Mouse (Mus musculus) heart, postnatal 0 days (tissue): ENCODE data around the gene Kctd10. TPM values are rescaled to one million over a fixed set of nuclear protein-coding genes. Genes with fewer than 3 reads are reported as not detected.

Source experiments
- ATAC-seq: fragments of 200-750 bp; cut with Nextera tagmentation; 2 replicates; pipeline ENCODE4 v1.8.0; 2017; ENCODE audit warnings: low read depth, moderate number of reproducible peaks, moderate library complexity; ENCODE audit not compliant: insufficient read depth
- DNase-seq: peaks from one replicate; pipeline ENCODE4 v3.0.0-alpha.2; 2016; ENCODE audit warnings: low spot score
- H3K27ac ChIP-seq: fragments of 300-500 bp; sonication (generic); 2 replicates; pipeline ENCODE4 v1.5.1; 2014; ENCODE audit warnings: low read depth, mild to moderate bottlenecking
- H3K27me3 ChIP-seq: fragments of 300-500 bp; sonication (generic); 2 replicates; pipeline ENCODE4 v1.6.1; 2014; ENCODE audit warnings: low read length, mixed read lengths; ENCODE audit not compliant: control insufficient read depth, insufficient read depth
- H3K36me3 ChIP-seq: fragments of 300-500 bp; sonication (generic); replicated peaks from 2 replicates; pipeline ENCODE4 v1.6.1; 2014; ENCODE audit warnings: low read length, mixed read lengths; ENCODE audit not compliant: control insufficient read depth, insufficient read depth
- H3K4me1 ChIP-seq: fragments of 300-500 bp; sonication (generic); 2 replicates; pipeline ENCODE4 v1.6.1; 2014; ENCODE audit warnings: antibody characterized with exemption; ENCODE audit not compliant: control insufficient read depth, insufficient read depth
- H3K4me2 ChIP-seq: fragments of 300-500 bp; sonication (generic); 2 replicates; pipeline ENCODE4 v1.6.1; 2014; ENCODE audit warnings: low read depth, mild to moderate bottlenecking, low read length, moderate library complexity
- H3K4me3 ChIP-seq: fragments of 300-500 bp; sonication (generic); 2 replicates; pipeline ENCODE4 v1.5.1; 2014; ENCODE audit warnings: low read depth, low read length
- H3K9ac ChIP-seq: fragments of 300-500 bp; sonication (generic); replicated peaks from 2 replicates; pipeline ENCODE4 v1.6.1; 2014; ENCODE audit warnings: low read depth, low read length, mixed read lengths
- H3K9me3 ChIP-seq: fragments of 300-500 bp; sonication (generic); replicated peaks from 2 replicates; pipeline ENCODE4 v1.6.1; 2016; ENCODE audit warnings: low read length; ENCODE audit not compliant: control insufficient read depth
- CTCF ChIP-seq: IDR thresholded peaks from 2 replicates; pipeline ENCODE4 v1.5.1; 2016; ENCODE audit warnings: antibody characterized with exemption, control low read depth, low read depth
- EP300 ChIP-seq: IDR thresholded peaks from 2 replicates; pipeline ENCODE4 v1.6.1; 2016; ENCODE audit warnings: antibody characterized with exemption, low read depth
- WGBS: fragments of 180-500 bp; shearing (Covaris S2); extraction: QIAGEN DNeasy Blood & Tissue Kit; methylation state at CpG from one replicate; pipeline ENCODE4 v1.1.7; 2014; 5-methylcytosine and 5-hydroxymethylcytosine counted together
- polyA plus RNA-seq: library from polyadenylated mRNA; unstranded; fragments of >200 nt; fragmentation: Nextera tagmentation; extraction: Ambion mirVana; gene quantifications from 2 replicates; pipeline ENCODE4 v1.2.1, GENCODE M21; 2015
- total RNA-seq: library from RNA; depleted of rRNA; stranded (reverse); fragments of >200 nt; gene quantifications from 2 replicates; pipeline ENCODE4 v1.2.3, GENCODE M21; 2014; ENCODE audit warnings: low replicate concordance

Gene Kctd10
- total and polyA plus RNA-seq, 2 experiments from 2014 or later, result 64.2 to 83.4 TPM

DNA sequence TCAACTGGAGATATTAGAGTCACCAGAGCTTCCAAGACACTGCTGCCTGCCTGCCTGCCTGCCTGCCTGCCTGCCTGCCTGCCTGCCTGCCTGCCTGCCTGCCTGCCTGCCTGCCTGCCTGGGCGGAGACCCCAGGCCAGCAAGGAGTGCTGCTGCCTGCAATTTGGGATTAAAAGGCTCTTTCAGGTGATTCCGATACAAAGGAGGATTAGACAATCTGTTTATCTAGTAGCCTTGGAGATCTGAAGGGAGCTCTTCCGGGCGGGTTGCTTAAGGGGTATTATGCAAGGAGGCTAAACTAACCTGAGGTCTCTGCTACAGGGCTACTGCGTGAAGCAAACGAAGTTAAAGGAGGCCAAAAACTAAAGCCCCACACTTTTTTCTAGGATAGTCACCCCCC lies 1.4 kb downstream of the Kctd10 start:
- DNase-seq (no peak), ATAC-seq (no peak)
- peak overlapping the region; percentile 97 for H3K9ac ChIP-seq
- TF ChIP-seq CTCF, result no peak
- TF ChIP-seq EP300, result no peak
- peak overlapping the region; percentile 91 for H3K4me2 ChIP-seq
- H3K27ac ChIP-seq, result peak overlapping the region; percentile 93
- H3K36me3 ChIP-seq, result peaks cover 26% of the 10 kb centered on the region
- peaks cover 49% of the 10 kb centered on the region for H3K4me1 ChIP-seq
- H3K27me3 ChIP-seq, result no peaks in the 10 kb centered on the region
- no peaks in the 10 kb centered on the region for H3K9me3 ChIP-seq
- WGBS, result 57% methylated on average over 6 of the region's 6 CpGs
- peak overlapping the region; percentile 99 for H3K4me3 ChIP-seq

DNA sequence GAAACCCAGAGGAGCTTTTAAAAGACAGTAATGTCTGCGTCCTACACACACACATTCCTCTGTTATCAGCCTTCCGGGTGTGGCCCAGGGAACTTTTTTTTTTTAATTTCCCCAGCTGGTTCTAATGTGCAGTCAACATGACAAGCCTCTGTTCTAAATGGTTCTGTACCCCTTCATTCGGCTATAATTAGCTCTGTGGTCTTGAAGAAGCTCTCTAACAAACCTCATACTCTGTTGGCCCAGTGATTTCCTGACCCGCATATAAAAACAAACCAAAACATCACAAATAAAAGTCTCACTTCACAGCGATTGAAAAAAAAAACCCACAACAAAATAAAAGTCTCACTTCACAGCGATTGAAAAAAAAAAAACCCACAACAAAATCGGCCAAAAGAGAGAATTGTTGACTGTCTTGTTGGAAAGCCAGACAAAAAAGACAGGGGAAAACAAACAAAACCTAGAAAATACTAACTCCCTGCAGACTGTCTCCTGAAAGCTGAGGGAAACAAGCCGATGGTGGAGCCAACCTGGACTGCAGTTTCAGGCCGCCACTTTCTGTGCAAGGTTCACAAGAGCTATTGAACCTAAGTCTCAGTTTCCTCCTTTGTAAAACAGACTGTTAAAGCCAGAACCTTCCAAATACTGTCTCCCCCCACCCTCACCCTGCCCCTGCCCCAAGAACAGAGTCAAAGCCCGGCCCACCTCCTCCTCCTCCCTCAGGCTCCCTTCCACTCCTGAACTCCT lies 2.0 kb downstream of the Kctd10 start:
- WGBS, result 29% methylated on average over 10 of the region's 10 CpGs
- peak; percentile 57 for DNase-seq

DNA sequence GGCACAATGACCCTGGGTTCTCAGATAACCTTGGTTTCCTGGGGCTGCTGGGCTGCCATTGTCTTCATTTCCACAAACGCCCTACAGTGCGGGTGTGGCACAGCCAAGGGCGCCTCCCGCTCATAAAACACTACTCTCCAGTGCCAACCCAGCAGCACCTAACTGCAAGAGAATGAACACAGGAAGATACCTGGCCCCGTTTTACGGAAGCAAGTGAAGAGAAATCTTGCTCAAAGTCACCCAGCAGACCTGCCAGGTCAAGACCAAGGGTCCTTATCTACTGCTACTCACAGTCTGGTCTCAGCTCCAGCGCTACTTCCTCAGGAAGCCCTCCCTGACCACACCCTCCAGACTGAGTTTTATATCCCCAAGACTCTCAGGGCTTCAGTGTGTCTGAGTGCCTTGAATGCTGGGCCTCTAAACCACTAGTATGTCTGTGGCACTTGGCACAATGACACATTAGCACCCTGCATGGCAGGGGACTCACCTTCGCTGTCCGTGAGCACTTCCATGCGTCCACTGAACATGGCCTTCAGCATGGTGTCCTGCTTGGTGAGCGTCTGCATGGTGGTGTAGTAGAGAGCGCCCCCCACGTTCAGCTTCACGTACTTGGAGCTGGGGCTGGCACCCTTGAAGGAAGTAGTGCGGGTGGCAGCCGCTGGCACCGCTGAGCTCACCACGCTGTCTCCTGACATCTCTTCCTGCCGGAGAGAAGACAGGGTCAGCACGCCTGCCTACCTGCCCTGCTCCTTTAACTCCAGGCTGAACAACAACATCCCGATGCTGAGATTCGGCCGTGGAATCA lies 5.7 kb downstream of the Kctd10 start:
- no peak for TF ChIP-seq EP300
- no peak for TF ChIP-seq CTCF
- WGBS, result 70% methylated on average over 23 of the region's 23 CpGs
- Histone ChIP-seq H3K4me1 (peaks cover 76% of the 10 kb centered on the region), H3K4me3 (no peak overlapping the region), H3K9ac (no peak overlapping the region), H3K27ac (peak overlapping the region; percentile 78), H3K9me3 (no peaks in the 10 kb centered on the region), H3K4me2 (peak overlapping the region; percentile 21), H3K27me3 (no peaks in the 10 kb centered on the region), H3K36me3 (peaks cover 62% of the 10 kb centered on the region)
- ATAC-seq, result no peak
- peak; percentile 35 for DNase-seq

More for the DNA sequence above, 2.0 kb downstream of the Kctd10 start:
- Histone ChIP-seq H3K36me3 (peaks cover 32% of the 10 kb centered on the region), H3K9ac (peak overlapping the region; percentile 97; the same call in 1 of the 2 replicates), H3K4me2 (peak overlapping the region; percentile 91), H3K27ac (peak overlapping the region; percentile 93), H3K27me3 (no peaks in the 10 kb centered on the region), H3K4me1 (peaks cover 54% of the 10 kb centered on the region), H3K4me3 (peak overlapping the region; percentile 99), H3K9me3 (no peaks in the 10 kb centered on the region)
- TF ChIP-seq CTCF (no peak), EP300 (peak; percentile 18; the same call in 1 of the 2 replicates)
- ATAC-seq, result no peak

DNA sequence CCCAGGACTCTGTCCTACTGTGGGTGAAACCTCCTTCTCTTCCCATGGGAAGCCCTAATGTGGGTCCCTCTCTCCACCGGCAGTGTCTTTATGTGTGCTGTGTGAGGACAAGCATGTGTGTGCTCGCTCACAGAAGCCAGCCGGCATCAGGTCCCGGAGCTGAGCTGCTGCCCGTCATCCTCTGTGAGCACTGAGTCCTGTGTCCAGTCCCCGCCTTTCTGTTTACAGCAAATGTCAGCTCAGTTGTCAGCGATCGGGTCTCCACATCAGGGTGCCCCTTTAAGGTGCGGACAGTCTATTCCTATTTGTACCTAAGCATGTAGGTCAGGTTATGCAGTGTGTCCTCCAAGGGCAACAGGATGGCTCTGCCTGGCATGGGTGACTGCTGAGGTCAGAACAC lies 6.7 kb downstream of the Kctd10 start:
- H3K4me2 ChIP-seq, result 0 out of 2 replicates have a peak overlapping the region, but pooled peaks have one; percentile 21
- H3K4me3 ChIP-seq, result no peak overlapping the region
- ATAC-seq (no peak), DNase-seq (no peak)
- peaks cover 73% of the 10 kb centered on the region for H3K4me1 ChIP-seq
- H3K27ac ChIP-seq, result peak overlapping the region; percentile 78
- no peak overlapping the region for H3K9ac ChIP-seq
- TF ChIP-seq CTCF (no peak), EP300 (no peak)
- no peaks in the 10 kb centered on the region for H3K9me3 ChIP-seq
- WGBS, result 83% methylated on average over 9 of the region's 9 CpGs
- H3K36me3 ChIP-seq, result peaks cover 72% of the 10 kb centered on the region
- no peaks in the 10 kb centered on the region for H3K27me3 ChIP-seq

DNA sequence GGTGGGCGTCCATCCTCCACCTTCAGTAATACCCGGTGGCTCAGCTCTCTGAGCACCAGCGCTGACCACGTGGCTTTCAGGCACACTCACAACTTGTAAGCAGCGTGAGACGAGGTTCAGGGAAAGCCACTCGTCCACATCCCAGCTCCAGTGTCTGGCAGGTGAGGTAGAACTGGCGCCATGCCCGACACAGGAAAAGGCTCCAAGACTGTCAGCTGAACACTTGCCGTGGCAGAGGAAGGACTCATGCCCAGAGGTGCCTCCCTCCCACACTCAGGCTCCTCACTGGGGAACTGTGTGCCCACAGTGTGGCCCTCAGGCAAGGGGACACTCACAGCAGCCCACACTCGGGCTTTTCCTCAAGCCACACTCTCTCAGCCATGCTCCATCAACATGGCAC lies 7.1 kb downstream of the Kctd10 start:
- Histone ChIP-seq H3K27me3 (no peaks in the 10 kb centered on the region), H3K36me3 (peaks cover 74% of the 10 kb centered on the region), H3K9me3 (no peaks in the 10 kb centered on the region), H3K4me1 (peaks cover 69% of the 10 kb centered on the region), H3K4me3 (no peak overlapping the region), H3K27ac (peak overlapping the region; percentile 78), H3K9ac (no peak overlapping the region), H3K4me2 (no peak overlapping the region)
- no peak for ATAC-seq
- TF ChIP-seq CTCF (no peak), EP300 (no peak)
- DNase-seq, result no peak
- WGBS, result 51% methylated on average over 11 of the region's 11 CpGs
